Mouse (Mus musculus) intestine, embryonic 14.5 days (tissue): ENCODE measurements around the gene Olfr799. TPM values are rescaled to one million over a fixed set of nuclear protein-coding genes. Genes with fewer than 3 reads are reported as not detected.

Source experiments
- ATAC-seq: fragments of 200-750 bp; cut with Nextera tagmentation; replicated peaks from 2 replicates; pipeline ENCODE4 v1.8.0; 2017; ENCODE audit warnings: low read depth, moderate number of reproducible peaks, moderate TSS enrichment, moderate library complexity; ENCODE audit not compliant: low FRiP score, low TSS enrichment
- DNase-seq: peaks from one replicate; pipeline ENCODE4 v3.0.0-alpha.2; 2018; ENCODE audit warnings: low spot score
- H3K27ac ChIP-seq: fragments of 300-500 bp; sonication (generic); 2 replicates; pipeline ENCODE4 v1.5.1; 2014; ENCODE audit warnings: low read depth, mild to moderate bottlenecking, control low read depth
- H3K27me3 ChIP-seq: fragments of 300-500 bp; sonication (generic); replicated peaks from 2 replicates; pipeline ENCODE4 v1.6.1; 2014; ENCODE audit warnings: low read length, control low read depth; ENCODE audit not compliant: control insufficient read depth, insufficient read depth
- H3K36me3 ChIP-seq: fragments of 300-500 bp; sonication (generic); 2 replicates; pipeline ENCODE4 v1.6.1; 2014; ENCODE audit warnings: low read length, control low read depth; ENCODE audit not compliant: control insufficient read depth, insufficient read depth
- H3K4me1 ChIP-seq: fragments of 300-500 bp; sonication (generic); replicated peaks from 2 replicates; pipeline ENCODE4 v1.6.1; 2014; ENCODE audit warnings: low read length, control low read depth, mixed read lengths; ENCODE audit not compliant: control insufficient read depth, insufficient read depth
- H3K4me2 ChIP-seq: fragments of 300-500 bp; sonication (generic); 2 replicates; pipeline ENCODE4 v1.6.1; 2014; ENCODE audit warnings: low read length
- H3K4me3 ChIP-seq: fragments of 300-500 bp; sonication (generic); 2 replicates; pipeline ENCODE4 v1.5.1; 2014; ENCODE audit warnings: low read depth, low read length, control low read depth, mixed read lengths
- H3K9ac ChIP-seq: fragments of 300-500 bp; sonication (generic); 2 replicates; pipeline ENCODE4 v1.6.1; 2014; ENCODE audit warnings: mild to moderate bottlenecking, low read length
- H3K9me3 ChIP-seq: fragments of 300-500 bp; sonication (generic); 2 replicates; pipeline ENCODE4 v1.6.1; 2016; ENCODE audit warnings: low read length, control low read depth; ENCODE audit not compliant: control insufficient read depth
- WGBS: fragments of 180-500 bp; shearing (Covaris S2); extraction: QIAGEN DNeasy Blood & Tissue Kit; methylation state at CpG from one replicate; pipeline ENCODE4 v1.1.7; 2014; 5-methylcytosine and 5-hydroxymethylcytosine counted together
- polyA plus RNA-seq: library from polyadenylated mRNA; unstranded; fragments of >200 nt; fragmentation: Nextera tagmentation; extraction: Ambion mirVana; gene quantifications from 2 replicates; pipeline ENCODE4 v1.2.1, GENCODE M21; 2014

Olfr799 gene
- polyA plus RNA-seq, result not detected in 2 replicates

GRCm38 (mm10) chr10:129637184-129637583, at the start of gene Olfr799:
Olfr799 (plus strand) TSS chr10:129637484.
- H3K36me3 ChIP-seq, result no peaks in the 10 kb centered on the region
- DNase-seq, result no peak
- H3K4me1 ChIP-seq, result no peaks in the 10 kb centered on the region
- WGBS, result 24% methylated on average over 1 of the region's 1 CpGs
- no peak for ATAC-seq
- H3K27me3 ChIP-seq, result no peaks in the 10 kb centered on the region
- H3K9me3 ChIP-seq, result no peaks in the 10 kb centered on the region
- H3K4me2 ChIP-seq, result no peak within 1 kb of the TSS
- H3K9ac ChIP-seq, result no peak within 1 kb of the TSS
- no peak within 1 kb of the TSS for H3K4me3 ChIP-seq
- H3K27ac ChIP-seq, result no peak within 1 kb of the TSS

- H3K9ac ChIP-seq, result no peak within 1 kb of the TSS
- H3K9me3 ChIP-seq, result no peaks in the 10 kb centered on the region
- no peak within 1 kb of the TSS for H3K4me2 ChIP-seq
- 91% methylated on average over 1 of the region's 1 CpGs for WGBS
- H3K4me1 ChIP-seq, result no peaks in the 10 kb centered on the region
- ATAC-seq, result no peak
- H3K27me3 ChIP-seq, result no peaks in the 10 kb centered on the region
- DNase-seq, result no peak
- no peaks in the 10 kb centered on the region for H3K36me3 ChIP-seq
- H3K4me3 ChIP-seq, result no peak within 1 kb of the TSS
- no peak within 1 kb of the TSS for H3K27ac ChIP-seq
These were observed 24.8 kb upstream of the Olfr799 start, which contains the start of gene Olfr796 for GRCm38 (mm10) chr10:129612470-129612869. Olfr796 (minus strand) TSS chr10:129612570.

GRCm38 (mm10) chr10:129621724-129622123, 15.6 kb upstream of the Olfr799 start:
- Histone ChIP-seq H3K27ac (no peak overlapping the region), H3K4me1 (no peaks in the 10 kb centered on the region), H3K4me2 (no peak overlapping the region), H3K4me3 (no peak overlapping the region), H3K9me3 (no peaks in the 10 kb centered on the region), H3K36me3 (no peaks in the 10 kb centered on the region), H3K9ac (no peak overlapping the region), H3K27me3 (no peaks in the 10 kb centered on the region)
- WGBS, result 24% methylated on average over 1 of the region's 1 CpGs
- no peak for DNase-seq
- ATAC-seq, result no peak

- Histone ChIP-seq H3K4me3 (no peak overlapping the region), H3K27me3 (no peaks in the 10 kb centered on the region), H3K9ac (no peak overlapping the region), H3K9me3 (no peaks in the 10 kb centered on the region), H3K4me1 (no peaks in the 10 kb centered on the region), H3K4me2 (no peak overlapping the region), H3K36me3 (no peaks in the 10 kb centered on the region), H3K27ac (no peak overlapping the region)
- no peak for ATAC-seq
- DNase-seq, result no peak
These were observed 14.0 kb upstream of the Olfr799 start for GRCm38 (mm10) chr10:129623251-129623650.

GRCm38 (mm10) chr10:129627834-129628233, 9.4 kb upstream of the Olfr799 start, which contains the start of gene Olfr798:
Olfr798 (minus strand) TSS chr10:129627934.
- H3K4me1 ChIP-seq, result no peaks in the 10 kb centered on the region
- WGBS, result 85% methylated on average over 1 of the region's 1 CpGs
- no peaks in the 10 kb centered on the region for H3K9me3 ChIP-seq
- H3K27me3 ChIP-seq, result no peaks in the 10 kb centered on the region
- H3K27ac ChIP-seq, result no peak within 1 kb of the TSS
- no peak within 1 kb of the TSS for H3K4me2 ChIP-seq
- no peaks in the 10 kb centered on the region for H3K36me3 ChIP-seq
- no peak within 1 kb of the TSS for H3K9ac ChIP-seq
- DNase-seq (no peak), ATAC-seq (no peak)
- H3K4me3 ChIP-seq, result no peak within 1 kb of the TSS

- H3K9me3 ChIP-seq, result no peaks in the 10 kb centered on the region
- no peaks in the 10 kb centered on the region for H3K4me1 ChIP-seq
- no peak overlapping the region for H3K27ac ChIP-seq
- DNase-seq (no peak), ATAC-seq (no peak)
- no peaks in the 10 kb centered on the region for H3K27me3 ChIP-seq
- no peak overlapping the region for H3K4me3 ChIP-seq
- 82% methylated on average over 1 of the region's 1 CpGs for WGBS
- H3K4me2 ChIP-seq, result no peak overlapping the region
- H3K36me3 ChIP-seq, result no peaks in the 10 kb centered on the region
- H3K9ac ChIP-seq, result no peak overlapping the region
These were observed 14.5 kb downstream of the Olfr799 start for GRCm38 (mm10) chr10:129651763-129652162.

GRCm38 (mm10) chr10:129657394-129657793, 20.1 kb downstream of the Olfr799 start, which contains the start of gene Olfr800:
Olfr800 (plus strand) TSS chr10:129657694.
- no peak for ATAC-seq
- DNase-seq, result no peak
- Histone ChIP-seq H3K4me1 (no peaks in the 10 kb centered on the region), H3K4me2 (no peak within 1 kb of the TSS), H3K27me3 (no peaks in the 10 kb centered on the region), H3K27ac (no peak within 1 kb of the TSS), H3K4me3 (no peak within 1 kb of the TSS), H3K9me3 (no peaks in the 10 kb centered on the region), H3K36me3 (no peaks in the 10 kb centered on the region), H3K9ac (no peak within 1 kb of the TSS)

GRCm38 (mm10) chr10:129673765-129674164, 36.5 kb downstream of the Olfr799 start, which contains the start of gene Olfr801:
Olfr801 (minus strand) TSS chr10:129673865.
- WGBS, result 56% methylated on average over 1 of the region's 1 CpGs
- Histone ChIP-seq H3K9me3 (no peaks in the 10 kb centered on the region), H3K4me1 (no peaks in the 10 kb centered on the region)

GRCm38 (mm10) chr10:129688069-129688468, 50.8 kb downstream of the Olfr799 start, which contains the start of gene Olfr802:
Olfr802 (minus strand) TSS chr10:129688169.
- no peak for DNase-seq
- no peak within 1 kb of the TSS for H3K4me2 ChIP-seq
- H3K9me3 ChIP-seq, result no peaks in the 10 kb centered on the region
- no peaks in the 10 kb centered on the region for H3K27me3 ChIP-seq
- no peak within 1 kb of the TSS for H3K4me3 ChIP-seq
- H3K4me1 ChIP-seq, result no peaks in the 10 kb centered on the region
- H3K36me3 ChIP-seq, result no peaks in the 10 kb centered on the region
- WGBS, result 35% methylated on average over 1 of the region's 1 CpGs
- H3K27ac ChIP-seq, result no peak within 1 kb of the TSS
- no peak within 1 kb of the TSS for H3K9ac ChIP-seq
- no peak for ATAC-seq

More at GRCm38 (mm10) chr10:129673765-129674164, 36.5 kb downstream of the Olfr799 start, which contains the start of gene Olfr801:
- Histone ChIP-seq H3K4me2 (no peak within 1 kb of the TSS), H3K9ac (no peak within 1 kb of the TSS), H3K4me3 (no peak within 1 kb of the TSS), H3K27me3 (no peaks in the 10 kb centered on the region), H3K36me3 (no peaks in the 10 kb centered on the region), H3K27ac (no peak within 1 kb of the TSS)
- ATAC-seq (no peak), DNase-seq (no peak)
